Mouse (Mus musculus) bone marrow macrophage, adult 2 months (primary cell): ENCODE results near the gene Crybg2.

Source experiments
- CTCF ChIP-seq: IDR thresholded peaks from 2 replicates; pipeline ENCODE4 v1.5.1; 2012; ENCODE audit warnings: low read depth, mild to moderate bottlenecking, low read length, moderate library complexity
- POLR2A ChIP-seq: IDR thresholded peaks from 2 replicates; pipeline ENCODE4 v1.6.1; 2012; ENCODE audit warnings: mild to moderate bottlenecking, low read depth, low read length, borderline replicate concordance

DNA sequence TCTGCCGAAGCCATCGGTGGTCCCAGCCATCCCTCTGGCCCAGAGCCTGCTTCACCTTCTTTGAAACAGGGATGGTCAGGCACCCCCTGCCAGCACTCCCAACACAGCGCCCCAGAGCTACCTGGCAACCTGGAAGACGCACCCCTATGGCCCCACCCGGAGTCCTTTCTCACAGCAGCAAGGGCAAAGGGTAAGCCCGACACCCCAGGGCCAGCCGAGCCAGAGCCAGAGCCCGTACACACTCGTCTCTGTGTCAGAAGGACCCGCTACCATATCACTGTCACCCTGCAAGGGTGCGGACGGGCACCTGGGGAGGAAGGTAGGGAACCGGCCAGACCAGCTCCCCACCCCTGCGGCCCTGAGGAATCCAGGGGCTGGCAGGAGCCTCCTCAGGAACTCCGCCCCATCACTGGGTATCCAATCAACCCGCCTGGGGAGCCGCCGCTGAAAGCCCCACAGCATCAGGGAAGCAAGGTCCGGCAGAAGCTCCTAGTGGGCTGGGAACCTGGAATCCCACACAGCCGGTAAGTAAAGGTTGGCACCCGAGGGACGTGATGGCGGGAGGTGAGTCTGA, 4.9 kb downstream of the Crybg2 start:
- TF ChIP-seq POLR2A = no peak
- TF ChIP-seq CTCF = no peak
